Mouse (Mus musculus) heart, postnatal 14 days (tissue): ENCODE data around the gene Pofut1. TPM values are rescaled to one million over a fixed set of nuclear protein-coding genes. Genes with fewer than 3 reads are reported as not detected.

Experiments used
- total RNA-seq, 2 experiments: library from RNA; stranded (reverse); gene quantifications; 2 replicates each; pipeline ENCODE4 v1.2.3; 2021

Gene Pofut1
- total RNA-seq, 2 experiments from 2014 or later, result 15.8 to 16.7 TPM

Other genes with a start within 250 kb of the Pofut1 start
- gene Pdrg1, start 226.1 kb upstream of the Pofut1 start, total RNA-seq, result 10 to 100 TPM; 91.1 to 98.4 TPM
- gene Xkr7, start 209.7 kb upstream of the Pofut1 start, total RNA-seq, result not detected
- gene Ccm2l, start 175.6 kb upstream of the Pofut1 start, total RNA-seq, result 10 to 100 TPM; 23.1 to 25.4 TPM
- 1 to 10 TPM in 1 of 2 experiments, under 1 TPM in 1; 0.73 to 1.1 TPM for gene Hck, start 133.1 kb upstream of the Pofut1 start, total RNA-seq
- gene Tm9sf4, start 80.2 kb upstream of the Pofut1 start, total RNA-seq, result 10 to 100 TPM; 51.4 to 57.0 TPM
- gene Tspyl3, start 16.1 kb upstream of the Pofut1 start, total RNA-seq, result 1 to 10 TPM; 2.1 to 2.2 TPM
- gene Plagl2, start 107 bp upstream of the Pofut1 start, total RNA-seq, result 1 to 10 TPM; 5.4 to 6.0 TPM
- gene Kif3b, start 49.9 kb downstream of the Pofut1 start, total RNA-seq, result 10 to 100 TPM in 1 of 2 experiments, 1 to 10 TPM in 1; 9.7 to 10.1 TPM
- 10 to 100 TPM; 22.1 to 22.6 TPM for gene Asxl1, start 104.3 kb downstream of the Pofut1 start, total RNA-seq